Mouse (Mus musculus) small intestine, adult 2 months (tissue): ENCODE measurements around the gene Lemd1.

Experiments
- CTCF ChIP-seq: fragments of 200-500 bp; IDR thresholded peaks from 2 replicates; pipeline ENCODE4 v1.5.1; 2012; ENCODE audit warnings: low read depth, mild to moderate bottlenecking, control low read depth, inconsistent platforms, low read length, moderate library complexity, mixed read lengths; ENCODE audit not compliant: insufficient replicate concordance, insufficient read length; ENCODE audit errors: extremely low read depth
- POLR2A ChIP-seq: fragments of 200-500 bp; IDR thresholded peaks from 2 replicates; pipeline ENCODE4 v1.6.1; 2012; ENCODE audit warnings: low read depth, mild to moderate bottlenecking, control low read depth, inconsistent platforms, low read length, moderate library complexity

GRCm38 (mm10) chr1:132186303-132186702, 4.9 kb upstream of the Lemd1 start:
- TF ChIP-seq POLR2A (no peak), CTCF (no peak)
